Mouse (Mus musculus) intestine, embryonic 15.5 days (tissue): ENCODE measurements around the gene Capn8. TPM values are rescaled to one million over a fixed set of nuclear protein-coding genes. Genes with fewer than 3 reads are reported as not detected.
"Not testable (repeated sequence)": the region's sequence is repeated elsewhere in the genome, so short reads cannot be mapped to it uniquely, and the experiment has no call there.

ENCODE experiments used
- ATAC-seq: fragments of 200-750 bp; cut with Nextera tagmentation; 2 replicates; pipeline ENCODE4 v1.8.0; 2017; ENCODE audit warnings: moderate TSS enrichment, moderate library complexity
- H3K27ac ChIP-seq: fragments of 300-500 bp; sonication (generic); 2 replicates; pipeline ENCODE4 v1.5.1; 2015; ENCODE audit warnings: mild to moderate bottlenecking, inconsistent platforms
- H3K27me3 ChIP-seq: fragments of 300-500 bp; sonication (generic); replicated peaks from 2 replicates; pipeline ENCODE4 v1.6.1; 2015; ENCODE audit warnings: inconsistent platforms
- H3K36me3 ChIP-seq: fragments of 300-500 bp; sonication (generic); 2 replicates; pipeline ENCODE4 v1.6.1; 2015; ENCODE audit warnings: inconsistent platforms
- H3K4me1 ChIP-seq: fragments of 300-500 bp; sonication (generic); replicated peaks from 2 replicates; pipeline ENCODE4 v1.6.1; 2015; ENCODE audit warnings: inconsistent platforms
- H3K4me2 ChIP-seq: fragments of 300-500 bp; sonication (generic); replicated peaks from 2 replicates; pipeline ENCODE4 v1.6.1; 2015; ENCODE audit warnings: mild to moderate bottlenecking, inconsistent platforms
- H3K4me3 ChIP-seq: fragments of 300-500 bp; sonication (generic); replicated peaks from 2 replicates; pipeline ENCODE4 v1.5.1; 2015; ENCODE audit warnings: inconsistent platforms
- H3K9ac ChIP-seq: fragments of 300-500 bp; sonication (generic); 2 replicates; pipeline ENCODE4 v1.6.1; 2015; ENCODE audit warnings: inconsistent platforms
- H3K9me3 ChIP-seq: fragments of 300-500 bp; sonication (generic); 2 replicates; pipeline ENCODE4 v1.6.1; 2016; ENCODE audit warnings: inconsistent platforms
- WGBS: fragments of 180-500 bp; shearing (Covaris S2); methylation state at CpG from one replicate; pipeline ENCODE4 v1.1.7; 2015; 5-methylcytosine and 5-hydroxymethylcytosine counted together
- polyA plus RNA-seq: library from polyadenylated mRNA; unstranded; fragments of >200 nt; fragmentation: Nextera tagmentation; extraction: Ambion mirVana; gene quantifications from 2 replicates; pipeline ENCODE4 v1.2.1, GENCODE M21; 2015

Gene Capn8
- polyA plus RNA-seq, 1 experiment from 2014 or later: 2.5 TPM

GRCm38 (mm10) chr1:182639016-182639415, 74.2 kb downstream of the Capn8 start:
- ATAC-seq: no peak
- no peak overlapping the region for H3K4me3 ChIP-seq
- no peaks in the 10 kb centered on the region for H3K9me3 ChIP-seq
- H3K4me1 ChIP-seq: no peaks in the 10 kb centered on the region
- no peak overlapping the region for H3K4me2 ChIP-seq
- 53% methylated on average over 7 of the region's 7 CpGs for WGBS
- H3K27ac ChIP-seq: no peak overlapping the region
- no peaks in the 10 kb centered on the region for H3K36me3 ChIP-seq
- H3K9ac ChIP-seq: no peak overlapping the region
- no peaks in the 10 kb centered on the region for H3K27me3 ChIP-seq

- Histone ChIP-seq H3K9ac (no peak overlapping the region), H3K4me2 (no peak overlapping the region), H3K4me3 (no peak overlapping the region), H3K27ac (no peak overlapping the region), H3K4me1 (no peaks in the 10 kb centered on the region), H3K9me3 (no peaks in the 10 kb centered on the region), H3K36me3 (no peaks in the 10 kb centered on the region), H3K27me3 (no peaks in the 10 kb centered on the region)
- no peak for ATAC-seq
- WGBS: 81% methylated on average over 5 of the region's 5 CpGs
Measured at GRCm38 (mm10) chr1:182639456-182639855, 74.6 kb downstream of the Capn8 start.

- no peaks in the 10 kb centered on the region for H3K27me3 ChIP-seq
- peaks cover 3% of the 10 kb centered on the region for H3K4me1 ChIP-seq
- H3K9me3 ChIP-seq: no peaks in the 10 kb centered on the region
- no peak for ATAC-seq
- no peak overlapping the region for H3K27ac ChIP-seq
- H3K36me3 ChIP-seq: no peaks in the 10 kb centered on the region
- H3K4me3 ChIP-seq: no peak overlapping the region
- no peak overlapping the region for H3K4me2 ChIP-seq
- WGBS: 67% methylated on average over 4 of the region's 4 CpGs
- H3K9ac ChIP-seq: no peak overlapping the region
Measured at GRCm38 (mm10) chr1:182640094-182640493, 75.3 kb downstream of the Capn8 start.

- Histone ChIP-seq H3K4me3 (no peak overlapping the region), H3K9me3 (no peaks in the 10 kb centered on the region), H3K27me3 (no peaks in the 10 kb centered on the region), H3K27ac (no peak overlapping the region), H3K4me2 (no peak overlapping the region), H3K9ac (no peak overlapping the region), H3K36me3 (no peaks in the 10 kb centered on the region), H3K4me1 (peaks cover 7% of the 10 kb centered on the region)
- WGBS: 54% methylated on average over 2 of the region's 2 CpGs
- no peak for ATAC-seq
Measured at GRCm38 (mm10) chr1:182642779-182643178, 78.0 kb downstream of the Capn8 start.

- not testable (repeated sequence) for H3K9ac ChIP-seq, H3K4me2 ChIP-seq, H3K36me3 ChIP-seq, H3K4me1 ChIP-seq, H3K4me3 ChIP-seq, H3K27me3 ChIP-seq, ATAC-seq, H3K9me3 ChIP-seq
- 0 out of 2 replicates have a peak overlapping the region, but pooled peaks have one; percentile 37 for H3K27ac ChIP-seq
- 94% methylated on average over 8 of the region's 8 CpGs for WGBS
Measured at GRCm38 (mm10) chr1:182644418-182644817, 79.6 kb downstream of the Capn8 start.

GRCm38 (mm10) chr1:182645211-182645668, 80.4 kb downstream of the Capn8 start:
- Histone ChIP-seq H3K36me3 (no peaks in the 10 kb centered on the region), H3K9ac (no peak overlapping the region), H3K4me3 (no peak overlapping the region), H3K4me2 (no peak overlapping the region), H3K9me3 (no peaks in the 10 kb centered on the region), H3K27me3 (no peaks in the 10 kb centered on the region), H3K4me1 (peaks cover 7% of the 10 kb centered on the region), H3K27ac (0 out of 2 replicates have a peak overlapping the region, but pooled peaks have one; percentile 37)
- 30% methylated on average over 6 of the region's 6 CpGs for WGBS
- ATAC-seq: peak; percentile 71

GRCm38 (mm10) chr1:182646796-182647195, 82.0 kb downstream of the Capn8 start:
- Histone ChIP-seq H3K4me1 (peaks cover 7% of the 10 kb centered on the region), H3K4me3 (no peak overlapping the region), H3K27ac (no peak overlapping the region), H3K9me3 (no peaks in the 10 kb centered on the region), H3K36me3 (no peaks in the 10 kb centered on the region), H3K9ac (no peak overlapping the region), H3K27me3 (no peaks in the 10 kb centered on the region), H3K4me2 (no peak overlapping the region)
- 62% methylated on average over 3 of the region's 3 CpGs for WGBS
- no peak for ATAC-seq

GRCm38 (mm10) chr1:182657760-182658159, 93.0 kb downstream of the Capn8 start:
- H3K27me3 ChIP-seq: no peaks in the 10 kb centered on the region
- 32% methylated on average over 6 of the region's 6 CpGs for WGBS
- no peaks in the 10 kb centered on the region for H3K9me3 ChIP-seq
- H3K36me3 ChIP-seq: no peaks in the 10 kb centered on the region
- H3K4me3 ChIP-seq: no peak overlapping the region
- H3K27ac ChIP-seq: no peak overlapping the region
- H3K9ac ChIP-seq: no peak overlapping the region
- no peak overlapping the region for H3K4me2 ChIP-seq
- 0 out of 2 replicates have a peak, but pooled peaks cover under 1% of the 10 kb centered on the region for H3K4me1 ChIP-seq
- ATAC-seq: peak; percentile 28; the same call in 1 of the 2 replicates

- Histone ChIP-seq H3K9me3 (no peaks in the 10 kb centered on the region), H3K4me3 (no peak overlapping the region), H3K36me3 (no peaks in the 10 kb centered on the region), H3K4me1 (peaks cover 10% of the 10 kb centered on the region; the same call in 1 of the 2 replicates), H3K4me2 (no peak overlapping the region), H3K9ac (no peak overlapping the region), H3K27ac (no peak overlapping the region), H3K27me3 (no peaks in the 10 kb centered on the region)
- ATAC-seq: no peak
- WGBS: 47% methylated on average over 7 of the region's 7 CpGs
Measured at GRCm38 (mm10) chr1:182660365-182660764, 95.6 kb downstream of the Capn8 start.

- H3K4me2 ChIP-seq: no peak overlapping the region
- no peaks in the 10 kb centered on the region for H3K36me3 ChIP-seq
- H3K9me3 ChIP-seq: no peaks in the 10 kb centered on the region
- H3K4me3 ChIP-seq: no peak overlapping the region
- no peaks in the 10 kb centered on the region for H3K27me3 ChIP-seq
- no peak overlapping the region for H3K27ac ChIP-seq
- ATAC-seq: no peak
- H3K4me1 ChIP-seq: peaks cover 12% of the 10 kb centered on the region; the same call in 1 of the 2 replicates
- no peak overlapping the region for H3K9ac ChIP-seq
- WGBS: 50% methylated on average over 11 of the region's 11 CpGs
Measured at GRCm38 (mm10) chr1:182663671-182664070, 98.9 kb downstream of the Capn8 start.

- Histone ChIP-seq H3K4me1 (peaks cover 17% of the 10 kb centered on the region; the same call in 1 of the 2 replicates), H3K27me3 (no peaks in the 10 kb centered on the region), H3K9me3 (no peaks in the 10 kb centered on the region), H3K9ac (no peak overlapping the region), H3K27ac (no peak overlapping the region), H3K4me2 (no peak overlapping the region), H3K4me3 (no peak overlapping the region), H3K36me3 (no peaks in the 10 kb centered on the region)
- 33% methylated on average over 4 of the region's 4 CpGs for WGBS
- ATAC-seq: no peak
Measured at GRCm38 (mm10) chr1:182664841-182665240, 100.0 kb downstream of the Capn8 start.

- Histone ChIP-seq H3K4me3 (no peak overlapping the region), H3K27me3 (no peaks in the 10 kb centered on the region), H3K9me3 (no peaks in the 10 kb centered on the region), H3K4me2 (no peak overlapping the region), H3K9ac (no peak overlapping the region), H3K4me1 (peaks cover 28% of the 10 kb centered on the region; the same call in 1 of the 2 replicates), H3K27ac (no peak overlapping the region), H3K36me3 (no peaks in the 10 kb centered on the region)
- WGBS: 95% methylated on average over 3 of the region's 3 CpGs
- ATAC-seq: no peak
Measured at GRCm38 (mm10) chr1:182667281-182667680, 102.5 kb downstream of the Capn8 start.

- WGBS: 75% methylated on average over 11 of the region's 11 CpGs
- H3K27me3 ChIP-seq: no peaks in the 10 kb centered on the region
- no peaks in the 10 kb centered on the region for H3K9me3 ChIP-seq
- H3K9ac ChIP-seq: no peak overlapping the region
- no peak overlapping the region for H3K4me2 ChIP-seq
- ATAC-seq: no peak
- no peak overlapping the region for H3K4me3 ChIP-seq
- H3K27ac ChIP-seq: no peak overlapping the region
- H3K4me1 ChIP-seq: peaks cover 18% of the 10 kb centered on the region; the same call in 1 of the 2 replicates
- no peaks in the 10 kb centered on the region for H3K36me3 ChIP-seq
Measured at GRCm38 (mm10) chr1:182669741-182670140, 104.9 kb downstream of the Capn8 start.
